Mouse (Mus musculus) heart, embryonic 13.5 days (tissue): ENCODE measurements around the gene Dhx9. TPM values are rescaled to one million over a fixed set of nuclear protein-coding genes. Genes with fewer than 3 reads are reported as not detected.
"Not testable (repeated sequence)": the region's sequence is repeated elsewhere in the genome, so short reads cannot be mapped to it uniquely, and the experiment has no call there.

Experiments used
- ATAC-seq: fragments of 200-750 bp; cut with Nextera tagmentation; 2 replicates; pipeline ENCODE4 v1.8.0; 2017; ENCODE audit warnings: moderate TSS enrichment; ENCODE audit not compliant: insufficient number of reproducible peaks, low FRiP score, low TSS enrichment; ENCODE audit errors: extremely low read depth
- H3K27ac ChIP-seq: fragments of 300-500 bp; sonication (generic); replicated peaks from 2 replicates; pipeline ENCODE4 v1.5.1; 2015; ENCODE audit warnings: moderate library complexity, mild to moderate bottlenecking, inconsistent platforms
- H3K27me3 ChIP-seq: fragments of 300-500 bp; sonication (generic); replicated peaks from 2 replicates; pipeline ENCODE4 v1.6.1; 2015; ENCODE audit warnings: mild to moderate bottlenecking, inconsistent platforms
- H3K36me3 ChIP-seq: fragments of 300-500 bp; sonication (generic); 2 replicates; pipeline ENCODE4 v1.6.1; 2015; ENCODE audit warnings: mild to moderate bottlenecking, inconsistent platforms
- H3K4me1 ChIP-seq: fragments of 300-500 bp; sonication (generic); 2 replicates; pipeline ENCODE4 v1.6.1; 2015; ENCODE audit warnings: inconsistent platforms
- H3K4me2 ChIP-seq: fragments of 300-500 bp; sonication (generic); 2 replicates; pipeline ENCODE4 v1.6.1; 2015; ENCODE audit warnings: inconsistent platforms, mild to moderate bottlenecking, moderate library complexity
- H3K4me3 ChIP-seq: fragments of 300-500 bp; sonication (generic); 2 replicates; pipeline ENCODE4 v1.5.1; 2015; ENCODE audit warnings: moderate library complexity, mild to moderate bottlenecking, inconsistent platforms
- H3K9ac ChIP-seq: fragments of 300-500 bp; sonication (generic); 2 replicates; pipeline ENCODE4 v1.6.1; 2015; ENCODE audit warnings: inconsistent platforms, mild to moderate bottlenecking, moderate library complexity
- H3K9me3 ChIP-seq: fragments of 300-500 bp; sonication (generic); 2 replicates; pipeline ENCODE4 v1.6.1; 2016; ENCODE audit warnings: inconsistent platforms
- WGBS: fragments of 180-500 bp; shearing (Covaris S2); methylation state at CpG from one replicate; pipeline ENCODE4 v1.1.7; 2015; ENCODE audit warnings: mixed read lengths; 5-methylcytosine and 5-hydroxymethylcytosine counted together
- polyA plus RNA-seq: library from polyadenylated mRNA; unstranded; fragments of >200 nt; fragmentation: Nextera tagmentation; extraction: Ambion mirVana; gene quantifications from 2 replicates; pipeline ENCODE4 v1.2.1, GENCODE M21; 2015

The Dhx9 gene
- polyA plus RNA-seq: 21.5 and 22.0 TPM in 2 replicates

DNA sequence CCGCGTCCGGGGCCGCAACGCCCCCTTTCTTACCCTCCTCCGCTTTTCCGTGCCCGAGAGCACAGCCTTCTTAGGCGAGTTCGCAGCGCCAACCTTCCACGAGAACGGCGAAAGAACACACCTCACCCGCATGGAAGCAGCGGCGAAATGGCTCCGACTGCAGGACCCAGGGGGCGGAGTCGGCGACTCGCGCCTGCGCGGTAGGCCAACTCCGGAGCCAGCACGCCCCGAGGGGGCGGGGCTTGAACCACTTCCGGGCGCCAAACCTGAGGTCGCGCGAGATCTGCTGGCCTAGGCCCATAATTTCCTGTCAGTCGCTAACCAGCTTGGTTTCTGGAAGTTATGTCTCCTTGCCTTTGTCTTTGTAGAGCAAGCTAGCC, at the start of gene Dhx9:
TSS of gene Dhx9 (minus strand) at position 161 of the 380 bp plus-strand sequence.
- H3K9me3 ChIP-seq: no peaks in the 10 kb centered on the region
- peaks cover 27% of the 10 kb centered on the region for H3K4me1 ChIP-seq
- WGBS: 0% methylated on average over 35 of the region's 35 CpGs
- peaks cover 9% of the 10 kb centered on the region for H3K36me3 ChIP-seq
- peak within 1 kb of the TSS; percentile 90 for H3K4me2 ChIP-seq
- peak; percentile 84 for ATAC-seq
- H3K9ac ChIP-seq: peak within 1 kb of the TSS; percentile 99
- H3K27ac ChIP-seq: peak within 1 kb of the TSS; percentile 93
- H3K4me3 ChIP-seq: peak within 1 kb of the TSS; percentile 100
- H3K27me3 ChIP-seq: no peaks in the 10 kb centered on the region

DNA sequence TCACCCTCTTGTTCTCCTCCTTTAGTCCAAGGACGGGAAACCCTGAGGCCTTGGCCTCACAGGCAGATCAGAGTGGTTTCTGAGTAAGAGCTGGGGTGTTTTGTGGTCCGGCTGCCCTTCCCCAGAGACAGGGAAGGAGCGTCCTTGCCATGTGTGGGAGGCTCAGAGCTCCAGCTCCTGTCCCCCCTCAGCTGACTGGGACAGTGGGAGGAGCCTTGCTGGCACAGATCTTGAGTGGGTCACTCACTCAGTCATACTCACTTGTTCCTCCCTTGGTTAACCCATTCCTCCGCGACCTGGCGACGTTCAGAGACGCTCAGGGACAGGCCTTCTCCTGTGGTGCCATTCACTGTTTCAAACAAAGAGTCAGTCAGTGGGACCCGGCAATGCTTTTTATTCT, 48.2 kb upstream of the Dhx9 start:
- Histone ChIP-seq H3K9me3 (no peaks in the 10 kb centered on the region), H3K27ac (no peak overlapping the region), H3K9ac (no peak overlapping the region), H3K27me3 (peaks cover 3% of the 10 kb centered on the region; the same call in 1 of the 2 replicates), H3K36me3 (no peaks in the 10 kb centered on the region), H3K4me2 (no peak overlapping the region), H3K4me3 (no peak overlapping the region), H3K4me1 (peaks cover 12% of the 10 kb centered on the region)
- WGBS: 66% methylated on average over 9 of the region's 9 CpGs
- no peak for ATAC-seq

DNA sequence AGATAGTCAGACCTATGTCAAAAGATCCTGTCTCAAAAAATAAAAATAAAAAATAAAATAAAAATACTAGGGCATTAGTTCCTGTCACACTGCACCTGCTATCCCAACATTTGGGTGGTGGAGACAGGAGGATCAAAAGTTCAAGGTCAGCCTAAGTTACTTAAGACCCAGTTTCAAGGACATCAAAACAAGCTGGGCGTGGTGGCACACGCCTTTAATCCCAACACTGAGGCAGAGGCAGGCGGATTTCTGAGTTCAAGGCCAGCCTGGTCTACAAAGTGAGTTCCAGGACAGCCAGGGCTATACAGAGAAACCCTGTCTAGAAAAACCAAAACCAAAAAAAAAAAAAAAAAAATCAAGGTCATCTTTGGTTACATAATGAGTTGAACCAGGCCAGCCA, 45.4 kb upstream of the Dhx9 start:
- 86% methylated on average over 3 of the region's 3 CpGs for WGBS
- H3K27me3 ChIP-seq, H3K27ac ChIP-seq, H3K36me3 ChIP-seq, ATAC-seq, H3K9ac ChIP-seq, H3K4me3 ChIP-seq, H3K9me3 ChIP-seq: not testable (repeated sequence)
- Histone ChIP-seq H3K4me1 (peaks cover 12% of the 10 kb centered on the region), H3K4me2 (0 out of 2 replicates have a peak overlapping the region, but pooled peaks have one; percentile 63)

DNA sequence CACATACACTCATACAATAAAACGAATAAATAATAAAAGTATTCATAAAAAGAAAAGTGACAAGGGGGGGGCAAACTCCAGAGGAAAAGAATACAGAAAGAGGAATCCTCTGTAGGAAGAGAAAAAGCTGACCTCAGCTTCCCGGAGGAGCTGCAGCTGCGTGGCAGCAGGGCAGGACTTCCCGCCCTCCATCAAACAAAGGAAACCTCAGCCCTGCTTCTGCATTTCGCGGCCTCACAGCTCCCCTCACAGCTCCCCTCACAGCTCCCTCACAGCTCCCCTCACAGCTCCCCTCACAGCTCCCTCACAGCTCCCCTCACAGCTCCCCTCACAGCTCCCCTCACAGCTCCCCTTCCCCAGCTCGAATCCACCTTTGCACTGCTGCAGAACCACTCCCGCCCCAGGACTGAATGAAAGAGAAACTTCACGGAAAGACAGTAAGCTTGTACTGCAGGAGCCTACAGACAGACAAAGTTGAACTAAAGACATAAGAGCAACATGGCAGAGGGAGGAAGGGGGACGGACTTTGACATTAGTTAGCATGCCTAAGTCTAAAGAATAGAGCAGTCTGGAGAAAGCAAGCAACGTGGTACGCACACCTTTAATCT, 44.9 kb upstream of the Dhx9 start:
- Histone ChIP-seq H3K36me3 (no peaks in the 10 kb centered on the region), H3K27me3 (peaks cover 3% of the 10 kb centered on the region; the same call in 1 of the 2 replicates), H3K9ac (peak overlapping the region; percentile 75), H3K4me1 (peaks cover 12% of the 10 kb centered on the region), H3K4me3 (peak overlapping the region; percentile 32), H3K4me2 (peak overlapping the region; percentile 63), H3K27ac (peak overlapping the region; percentile 63), H3K9me3 (no peaks in the 10 kb centered on the region)
- WGBS: 18% methylated on average over 12 of the region's 12 CpGs
- peak; percentile 31; the same call in 1 of the 2 replicates for ATAC-seq

DNA sequence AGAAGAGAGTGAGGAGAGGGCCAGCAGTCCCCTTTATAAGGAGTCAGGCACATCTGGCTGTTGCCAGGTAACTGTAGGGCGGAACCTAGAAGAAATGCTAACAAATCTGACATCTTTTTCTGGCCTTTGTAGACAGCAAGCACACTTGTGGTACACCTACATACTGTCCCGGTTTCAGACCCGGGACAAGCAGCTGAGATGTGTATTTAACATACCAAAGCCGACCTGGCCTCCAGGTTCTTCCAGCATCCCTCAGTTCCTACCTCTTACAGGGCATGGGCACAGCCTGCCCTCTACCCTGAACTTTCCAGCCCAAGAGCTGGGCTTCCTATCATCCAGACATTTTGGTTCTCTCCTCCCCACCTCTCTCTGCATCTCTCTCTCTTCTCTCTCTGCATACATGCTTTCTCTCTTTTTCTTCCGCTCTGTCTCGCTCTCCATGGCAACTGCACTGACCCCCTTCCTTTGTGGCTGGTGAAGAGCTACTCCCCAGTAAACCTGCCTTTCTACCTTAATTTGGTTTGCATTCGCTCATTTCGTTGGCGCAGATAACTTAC, 44.3 kb upstream of the Dhx9 start:
- Histone ChIP-seq H3K4me1 (peaks cover 12% of the 10 kb centered on the region), H3K9me3 (no peaks in the 10 kb centered on the region), H3K4me2 (peak overlapping the region; percentile 63), H3K36me3 (no peaks in the 10 kb centered on the region), H3K27ac (peak overlapping the region; percentile 63; the same call in 1 of the 2 replicates), H3K27me3 (peaks cover 3% of the 10 kb centered on the region; the same call in 1 of the 2 replicates), H3K9ac (peak overlapping the region; percentile 75), H3K4me3 (peak overlapping the region; percentile 32)
- ATAC-seq: no peak
- 38% methylated on average over 9 of the region's 9 CpGs for WGBS

DNA sequence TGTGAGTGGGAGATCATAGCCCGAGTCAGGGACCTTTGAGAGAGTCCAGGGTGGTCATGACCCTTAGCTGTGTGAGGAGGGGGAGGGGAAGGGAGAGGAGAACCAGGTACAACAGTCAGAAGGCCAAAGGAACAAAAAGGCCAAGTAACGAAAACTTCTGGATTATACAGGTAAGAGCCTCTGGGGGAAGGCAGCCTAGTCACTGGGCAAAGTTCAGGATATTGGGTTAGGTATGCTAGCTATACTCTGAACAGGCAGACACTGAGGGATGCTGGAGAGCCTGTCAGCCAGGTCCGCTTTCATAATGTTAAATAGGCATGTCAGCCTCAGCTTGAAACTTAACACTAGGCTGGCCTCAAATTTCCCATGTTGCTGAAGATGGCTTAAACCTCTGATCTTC, 34.7 kb upstream of the Dhx9 start:
- H3K4me2 ChIP-seq: no peak overlapping the region
- no peaks in the 10 kb centered on the region for H3K9me3 ChIP-seq
- no peak for ATAC-seq
- H3K4me3 ChIP-seq: no peak overlapping the region
- H3K27me3 ChIP-seq: no peaks in the 10 kb centered on the region
- H3K36me3 ChIP-seq: no peaks in the 10 kb centered on the region
- no peaks in the 10 kb centered on the region for H3K4me1 ChIP-seq
- no peak overlapping the region for H3K27ac ChIP-seq
- no peak overlapping the region for H3K9ac ChIP-seq
- 50% methylated on average over 3 of the region's 3 CpGs for WGBS

DNA sequence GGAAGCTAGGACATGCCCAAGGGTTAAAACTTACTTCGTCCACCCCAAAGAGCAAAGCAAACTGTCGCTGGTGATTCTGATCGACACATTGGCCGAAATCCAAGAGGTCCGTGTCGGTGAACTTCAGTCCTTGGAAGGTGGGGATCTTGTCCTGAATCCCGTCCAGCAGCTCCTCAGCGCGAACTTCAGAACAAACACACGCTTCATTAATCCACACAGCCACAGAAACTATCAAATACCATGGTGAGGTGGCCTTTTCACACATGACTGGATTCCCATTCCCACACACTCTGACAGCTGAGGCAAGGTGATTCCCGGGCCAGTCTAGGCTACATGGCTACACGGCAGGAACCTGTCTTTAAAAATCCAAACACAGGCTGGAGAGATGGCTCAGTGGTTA, 27.9 kb upstream of the Dhx9 start:
- Histone ChIP-seq H3K4me2 (no peak overlapping the region), H3K4me3 (no peak overlapping the region), H3K27me3 (no peaks in the 10 kb centered on the region), H3K27ac (no peak overlapping the region), H3K36me3 (0 out of 2 replicates have a peak, but pooled peaks cover 4% of the 10 kb centered on the region), H3K9ac (no peak overlapping the region), H3K4me1 (no peaks in the 10 kb centered on the region), H3K9me3 (no peaks in the 10 kb centered on the region)
- ATAC-seq: no peak
- 76% methylated on average over 12 of the region's 12 CpGs for WGBS

DNA sequence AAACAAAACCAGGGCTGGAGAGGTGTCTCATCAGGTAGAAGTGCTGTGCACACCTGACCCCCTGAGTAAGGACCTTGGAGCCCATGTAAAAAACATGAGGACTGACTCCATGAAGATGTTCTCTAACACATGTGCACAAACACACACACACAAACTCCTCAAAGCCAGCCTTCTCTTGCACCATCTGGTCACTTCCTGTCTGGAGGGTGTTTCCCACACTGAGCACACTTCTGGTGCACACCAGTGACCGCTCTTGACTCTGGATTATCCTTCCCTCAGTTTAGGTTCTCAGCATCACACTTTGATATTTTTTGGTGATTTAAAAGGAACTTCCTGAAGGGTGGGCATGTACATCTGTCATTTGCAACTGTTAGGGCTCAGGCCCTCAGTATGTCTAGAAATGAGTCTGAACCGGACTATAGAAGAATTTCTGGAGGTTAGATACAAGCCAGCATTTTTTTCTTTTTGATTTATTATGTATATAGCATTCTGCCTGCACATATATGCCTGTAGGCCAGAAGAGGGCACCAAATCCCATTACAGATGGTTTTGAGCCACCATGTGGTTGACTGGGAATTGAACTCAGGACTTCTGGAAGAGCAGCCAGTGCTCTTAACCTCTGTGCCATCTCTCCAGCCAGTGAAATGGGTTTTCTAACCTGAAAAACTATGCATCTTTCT, 23.0 kb upstream of the Dhx9 start:
- H3K9ac ChIP-seq: no peak overlapping the region
- H3K4me1 ChIP-seq: no peaks in the 10 kb centered on the region
- H3K4me3 ChIP-seq: no peak overlapping the region
- no peak overlapping the region for H3K27ac ChIP-seq
- WGBS: 57% methylated on average over 2 of the region's 2 CpGs
- H3K36me3 ChIP-seq: 0 out of 2 replicates have a peak, but pooled peaks cover 4% of the 10 kb centered on the region
- H3K27me3 ChIP-seq: no peaks in the 10 kb centered on the region
- no peak for ATAC-seq
- H3K9me3 ChIP-seq: no peaks in the 10 kb centered on the region
- no peak overlapping the region for H3K4me2 ChIP-seq

DNA sequence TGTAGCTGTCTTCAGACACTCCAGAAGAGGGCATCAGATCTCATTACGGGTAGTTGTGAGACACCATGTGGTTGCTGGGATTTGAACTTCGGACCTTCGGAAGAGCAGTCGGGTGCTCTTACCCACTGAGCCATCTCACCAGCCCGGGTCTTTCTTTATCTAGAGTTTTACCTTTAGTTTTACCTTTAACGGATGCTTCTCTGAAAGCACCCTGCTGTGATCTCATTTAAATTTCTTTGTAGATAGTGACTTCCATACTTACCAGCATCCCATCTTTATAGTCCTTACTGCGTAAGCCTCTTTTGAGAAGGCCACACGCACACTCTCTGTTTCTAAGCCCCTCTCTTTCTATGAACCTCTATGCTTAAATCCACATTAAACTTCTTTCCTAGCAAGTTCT, 22.1 kb upstream of the Dhx9 start:
- not testable (repeated sequence) for H3K4me1 ChIP-seq, H3K27ac ChIP-seq, H3K9ac ChIP-seq, H3K4me3 ChIP-seq, ATAC-seq, H3K9me3 ChIP-seq, H3K4me2 ChIP-seq, H3K27me3 ChIP-seq, H3K36me3 ChIP-seq
- 59% methylated on average over 8 of the region's 8 CpGs for WGBS

DNA sequence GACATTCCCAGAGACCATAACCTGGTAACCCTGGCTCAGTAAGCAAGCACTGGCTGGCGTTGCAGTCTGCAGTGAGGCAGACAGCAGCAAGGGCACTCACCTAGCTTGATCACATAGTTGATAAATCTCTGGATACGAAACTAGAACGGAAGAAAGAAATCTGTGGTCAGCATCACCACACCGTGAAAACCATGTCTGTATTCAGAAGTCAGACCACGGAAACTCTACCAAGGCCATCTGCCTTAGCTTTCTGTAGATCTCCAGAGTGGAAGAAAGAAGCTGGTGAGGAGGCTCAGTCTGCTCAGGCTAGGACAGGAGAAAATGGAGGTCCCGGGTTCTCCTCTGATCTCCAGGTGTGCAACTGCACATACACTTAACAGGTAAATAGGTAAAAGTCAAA, 21.6 kb upstream of the Dhx9 start:
- H3K27ac ChIP-seq: no peak overlapping the region
- no peaks in the 10 kb centered on the region for H3K36me3 ChIP-seq
- H3K4me1 ChIP-seq: no peaks in the 10 kb centered on the region
- H3K4me2 ChIP-seq: no peak overlapping the region
- ATAC-seq: no peak
- H3K27me3 ChIP-seq: no peaks in the 10 kb centered on the region
- H3K9ac ChIP-seq: no peak overlapping the region
- 78% methylated on average over 6 of the region's 6 CpGs for WGBS
- H3K4me3 ChIP-seq: no peak overlapping the region
- no peaks in the 10 kb centered on the region for H3K9me3 ChIP-seq

DNA sequence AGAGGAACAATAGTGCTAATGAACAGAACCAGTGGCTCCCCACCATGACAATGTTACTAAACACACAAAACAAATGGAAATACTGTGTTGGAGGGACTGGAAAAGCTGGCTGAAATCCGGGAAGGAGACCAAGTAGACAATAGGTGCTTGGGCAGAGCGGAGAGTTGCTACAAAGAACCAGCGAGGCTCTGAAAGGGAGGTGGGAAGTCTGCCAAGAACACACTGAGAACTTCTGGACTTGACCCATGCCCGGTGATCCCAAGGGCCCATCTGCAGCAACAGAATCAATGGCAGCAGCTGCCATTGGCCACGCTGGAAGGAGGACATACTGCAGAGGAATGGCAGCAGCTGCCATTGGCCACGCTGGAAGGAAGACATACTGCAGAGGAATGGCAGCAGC, 18.8 kb upstream of the Dhx9 start:
- no peak overlapping the region for H3K27ac ChIP-seq
- 67% methylated on average over 6 of the region's 6 CpGs for WGBS
- no peak for ATAC-seq
- no peak overlapping the region for H3K4me2 ChIP-seq
- H3K36me3 ChIP-seq: peaks cover 3% of the 10 kb centered on the region; the same call in 1 of the 2 replicates
- no peaks in the 10 kb centered on the region for H3K27me3 ChIP-seq
- H3K4me3 ChIP-seq: no peak overlapping the region
- no peak overlapping the region for H3K9ac ChIP-seq
- no peaks in the 10 kb centered on the region for H3K4me1 ChIP-seq
- H3K9me3 ChIP-seq: no peaks in the 10 kb centered on the region
